Mouse (Mus musculus) bone marrow, adult 2 months (tissue): ENCODE measurements around the gene Lyrm9.

Experiments used
- CTCF ChIP-seq: fragments of 200-500 bp; IDR thresholded peaks from 2 replicates; pipeline ENCODE4 v1.5.1; 2011; ENCODE audit warnings: low read length, control low read depth; ENCODE audit not compliant: control insufficient read depth, insufficient read depth
- POLR2A ChIP-seq: fragments of 200-500 bp; IDR thresholded peaks from 2 replicates; pipeline ENCODE4 v1.6.1; 2011; ENCODE audit warnings: low read depth, mild to moderate bottlenecking, control low read depth, low read length, borderline replicate concordance; ENCODE audit not compliant: control insufficient read depth

- TF ChIP-seq CTCF, result no peak
- TF ChIP-seq POLR2A, result no peak
These were observed 30.2 kb upstream of the Lyrm9 start for GRCm38 (mm10) chr11:78796072-78796729.
